Mouse (Mus musculus): ENCODE results near the gene Ess2.

The Ess2 gene

DNA sequence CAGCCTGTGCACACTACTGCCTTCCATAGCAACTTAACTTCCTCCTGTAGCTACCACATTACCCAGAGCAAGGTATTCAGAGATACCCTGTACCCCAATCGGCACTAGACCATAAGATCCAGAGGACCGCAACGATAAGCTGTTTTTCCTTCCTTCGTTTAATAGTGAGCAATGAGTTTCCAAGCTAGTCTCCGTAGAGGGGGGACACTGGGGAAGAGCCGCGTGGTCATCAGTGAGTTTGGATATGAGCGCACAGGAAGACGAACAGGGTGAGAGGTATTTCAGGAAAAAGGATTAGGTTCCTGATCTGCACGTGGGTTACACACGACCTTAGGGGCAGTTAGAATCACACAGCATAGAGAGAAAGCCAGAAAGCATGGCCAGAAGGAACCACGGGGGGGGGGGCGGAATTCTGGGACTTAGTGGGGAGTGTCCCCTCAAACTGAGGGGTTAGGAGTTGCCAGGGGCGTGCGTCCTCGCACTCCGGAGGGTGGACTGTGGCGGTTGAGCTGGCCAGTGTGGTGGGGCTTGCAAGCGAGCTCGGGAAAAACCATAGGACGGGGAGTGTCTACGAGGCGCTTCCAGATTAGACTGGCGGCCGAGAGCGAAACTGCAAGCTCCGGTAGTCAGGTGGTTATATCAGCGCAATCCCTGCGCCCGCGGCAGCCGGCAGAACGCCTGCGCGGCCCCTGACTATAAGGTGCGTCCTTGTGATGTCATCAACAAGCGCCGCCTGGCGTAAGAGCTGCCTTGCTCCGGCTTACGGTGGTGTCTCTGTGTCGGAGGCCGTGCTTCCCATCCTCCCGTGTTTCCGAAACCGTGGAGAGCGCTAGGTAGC is 10.4 kb upstream of the Ess2 start:
- peak; percentile 96 for DNase-seq

DNA sequence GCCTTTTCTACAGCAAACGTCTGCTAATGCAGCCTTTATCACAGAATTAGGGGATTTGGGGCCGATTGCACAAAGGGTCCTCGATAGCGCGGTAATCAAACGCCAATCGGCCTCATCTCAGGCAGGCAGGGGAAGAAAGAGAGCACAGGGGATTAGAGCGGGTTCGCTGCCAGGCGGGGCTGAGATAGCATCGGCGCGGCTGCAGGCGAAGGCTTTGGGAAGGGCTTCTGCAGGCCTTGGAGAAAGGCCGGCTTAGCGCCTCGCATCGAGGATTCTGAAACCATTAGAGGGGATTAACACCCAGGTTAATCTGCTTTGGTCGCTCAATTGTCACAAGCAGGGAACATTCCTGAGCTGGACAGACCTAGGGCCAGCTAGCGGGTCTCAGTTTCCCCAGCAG is 9.4 kb upstream of the Ess2 start:
- DNase-seq, result no peak

DNA sequence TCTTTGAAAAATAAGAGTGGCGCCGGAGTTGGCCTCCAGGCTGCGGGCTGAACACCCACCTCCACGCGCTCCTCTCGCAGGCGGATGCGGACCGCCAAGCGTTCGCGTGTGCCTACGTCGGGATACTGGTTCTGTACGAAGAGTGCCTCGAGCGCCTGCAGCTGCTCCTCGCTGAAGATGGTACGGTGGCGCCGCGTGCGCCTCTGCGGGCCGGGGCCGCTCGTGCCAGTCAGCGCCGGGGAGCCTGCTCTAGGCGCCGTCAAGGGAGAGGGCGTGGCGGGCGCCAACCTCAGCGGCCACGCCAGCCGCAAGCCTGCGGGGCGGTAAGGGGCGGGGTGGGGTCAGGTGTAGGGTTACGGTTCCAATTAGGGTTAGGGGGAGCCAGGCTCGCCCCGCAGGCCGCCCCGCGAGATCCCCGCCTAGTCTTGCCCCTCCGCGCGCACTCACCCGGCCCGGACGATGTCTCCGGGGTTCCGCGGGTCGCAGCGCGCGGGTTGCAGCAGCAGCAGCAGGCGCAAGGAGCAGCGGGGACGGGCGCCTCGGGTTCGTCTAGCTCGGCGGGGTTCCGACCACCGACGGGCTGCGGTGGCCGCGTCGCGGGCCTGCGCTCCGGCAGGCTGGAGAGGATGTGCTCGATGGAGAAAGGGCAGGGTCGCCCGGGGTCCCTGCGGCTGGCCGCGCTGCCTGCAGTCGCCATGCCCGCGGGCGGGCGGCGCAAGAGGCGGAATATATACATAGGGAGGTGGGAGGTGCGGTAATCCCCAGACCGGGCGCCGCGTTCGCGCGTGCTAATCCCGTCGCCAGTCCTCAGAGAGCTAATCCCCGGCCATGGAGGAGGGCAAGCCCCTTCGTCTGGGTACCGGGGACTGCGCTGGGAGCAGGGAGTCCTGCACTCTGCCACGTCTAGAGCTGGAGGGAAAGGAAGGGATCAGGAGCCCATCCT is 3.4 kb upstream of the Ess2 start, which contains the start of gene Gsc2:
Gene Gsc2 (minus strand): TSS at position 753 of the 943 bp plus-strand sequence.
- no peak for DNase-seq

- no peak for DNase-seq
Observed at GRCm38 (mm10) chr16:17898462-17898861, 12.7 kb downstream of the Ess2 start, which contains the start of the genes Dgcr2 and Tssk2. TSS of gene Dgcr2 (minus strand) at chr16:17898562. TSS of gene Tssk2 (plus strand) at chr16:17898637.

DNA sequence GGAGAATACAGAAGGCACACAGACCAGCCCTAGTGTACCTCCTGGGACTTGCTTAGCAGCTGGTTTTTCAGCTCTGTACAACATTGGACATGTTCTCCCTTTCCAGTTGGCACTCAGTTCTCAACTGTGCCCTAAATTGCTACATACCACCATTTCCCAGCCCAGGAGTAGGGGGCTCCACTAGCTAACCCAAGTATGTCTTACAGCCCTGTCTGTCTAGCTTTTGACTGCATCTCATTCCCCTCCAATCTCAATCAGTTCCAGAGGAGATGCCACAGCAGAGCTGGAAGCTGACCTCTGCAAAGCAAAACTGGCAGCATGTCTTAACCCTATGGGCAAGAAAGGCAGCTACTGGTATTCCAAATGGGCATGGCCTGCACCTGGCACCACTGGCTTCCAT is 15.1 kb downstream of the Ess2 start:
- DNase-seq, result no peak

GRCm38 (mm10) chr16:17893923-17894322 is 17.2 kb downstream of the Ess2 start, which contains the start of gene Tssk1:
TSS of gene Tssk1 (plus strand) at chr16:17894223.
- peak; percentile 38 for DNase-seq

- DNase-seq, result peak; percentile 93
Observed at GRCm38 (mm10) chr16:17892606-17893005, 18.5 kb downstream of the Ess2 start.

GRCm38 (mm10) chr16:17891567-17891959 is 19.6 kb downstream of the Ess2 start, which contains the start of gene Gm20518:
TSS of gene Gm20518 (minus strand) at chr16:17891671.
- peak; percentile 99 for DNase-seq

DNA sequence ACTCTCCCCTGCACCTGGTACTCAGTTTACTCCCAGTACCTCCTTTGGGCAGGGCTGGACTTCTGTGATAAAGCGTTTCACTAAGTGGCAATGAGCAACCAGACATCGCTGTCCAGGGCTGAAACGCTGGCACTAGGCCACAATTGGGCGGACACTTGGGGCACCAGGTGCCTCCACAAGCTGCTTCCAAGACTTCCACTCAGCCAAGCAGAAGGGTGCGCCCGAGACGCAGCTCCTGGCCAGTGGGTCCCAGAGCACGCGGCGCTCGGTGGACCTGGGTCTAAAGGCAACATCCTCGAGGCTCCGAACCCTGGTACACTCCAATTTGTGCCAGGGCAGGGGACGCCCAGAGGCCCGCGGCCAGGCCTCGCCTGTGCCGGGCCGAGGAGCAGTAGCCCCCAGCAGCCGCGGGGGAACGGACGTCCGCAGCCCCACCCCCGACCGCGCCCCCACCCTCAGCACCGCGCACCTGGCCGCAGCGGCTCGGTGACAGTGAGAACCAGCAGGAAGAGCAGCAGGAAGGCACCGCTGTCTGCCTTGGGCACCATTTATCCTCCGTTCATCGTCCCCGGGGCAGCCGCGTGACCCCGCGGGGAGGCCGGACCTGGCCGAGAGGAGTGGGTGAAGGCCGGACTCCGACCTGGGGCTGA is 20.1 kb downstream of the Ess2 start:
- peak; percentile 94 for DNase-seq

GRCm38 (mm10) chr16:17890342-17890727 is 20.8 kb downstream of the Ess2 start:
- peak; percentile 61 for DNase-seq

DNA sequence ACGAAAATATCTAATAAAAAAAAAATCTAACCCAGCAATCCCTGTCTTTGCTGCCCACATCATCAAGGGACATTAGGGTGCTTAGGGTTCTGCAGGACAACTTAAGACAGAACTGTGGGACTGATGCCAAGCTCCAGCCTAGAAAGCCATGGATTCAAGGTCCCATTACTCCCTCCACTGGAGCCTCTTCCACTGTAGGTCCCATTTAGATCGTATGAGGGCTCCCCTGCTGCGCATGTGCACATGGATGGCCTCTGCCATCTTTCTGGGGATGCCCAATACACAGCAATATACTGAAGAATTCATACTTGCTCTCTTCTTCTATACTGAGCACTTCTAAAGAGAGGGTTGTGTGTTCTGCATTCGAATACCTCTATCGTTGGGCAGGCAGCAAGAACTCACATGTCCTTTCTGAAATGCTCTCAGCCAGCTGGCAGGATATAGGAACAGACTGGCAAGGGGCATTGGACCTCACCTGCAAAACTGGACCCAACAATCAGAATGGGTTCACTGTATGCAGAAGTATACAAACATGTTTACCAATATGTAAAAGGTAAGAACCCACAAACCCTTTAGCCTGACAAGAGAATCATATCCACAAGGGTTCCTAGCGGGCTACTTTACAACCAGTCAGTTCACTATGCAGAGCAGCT is 21.3 kb downstream of the Ess2 start:
- DNase-seq, result peak; percentile 67

- DNase-seq, result no peak
Observed at GRCm38 (mm10) chr16:17884116-17884515, 27.0 kb downstream of the Ess2 start.

- DNase-seq, result no peak
Observed at GRCm38 (mm10) chr16:17882196-17882595, 29.0 kb downstream of the Ess2 start.

GRCm38 (mm10) chr16:17879571-17879970 is 31.6 kb downstream of the Ess2 start:
- DNase-seq, result no peak

GRCm38 (mm10) chr16:17876096-17876495 is 35.1 kb downstream of the Ess2 start:
- DNase-seq, result no peak

GRCm38 (mm10) chr16:17875174-17875573 is 36.0 kb downstream of the Ess2 start:
- DNase-seq, result no peak

GRCm38 (mm10) chr16:17872995-17873394 is 38.2 kb downstream of the Ess2 start:
- no peak for DNase-seq

GRCm38 (mm10) chr16:17871248-17871647 is 39.9 kb downstream of the Ess2 start:
- no peak for DNase-seq

DNA sequence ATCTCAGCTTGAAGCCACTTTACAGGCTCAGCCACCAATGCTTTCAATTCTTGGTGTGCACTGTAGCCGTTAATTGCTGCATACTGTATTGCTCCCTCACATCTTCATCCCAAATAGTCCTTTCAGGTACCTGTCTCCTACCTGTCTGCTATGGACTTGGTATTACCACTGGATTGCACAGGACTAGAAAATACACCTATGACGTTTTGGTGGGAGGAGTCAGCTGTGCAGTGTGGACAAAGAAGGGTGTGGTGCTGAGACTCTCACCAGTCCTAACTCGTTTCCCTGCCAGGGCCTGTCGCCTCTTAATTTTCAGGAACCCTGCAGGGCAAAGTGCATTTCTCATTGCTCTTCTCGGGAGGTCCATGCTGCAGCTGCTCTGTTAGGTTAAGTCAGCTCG is 45.4 kb downstream of the Ess2 start:
- DNase-seq, result no peak

GRCm38 (mm10) chr16:17865293-17865692 is 45.9 kb downstream of the Ess2 start:
- no peak for DNase-seq

- DNase-seq, result no peak
Observed at GRCm38 (mm10) chr16:17858592-17858991, 52.6 kb downstream of the Ess2 start.

DNA sequence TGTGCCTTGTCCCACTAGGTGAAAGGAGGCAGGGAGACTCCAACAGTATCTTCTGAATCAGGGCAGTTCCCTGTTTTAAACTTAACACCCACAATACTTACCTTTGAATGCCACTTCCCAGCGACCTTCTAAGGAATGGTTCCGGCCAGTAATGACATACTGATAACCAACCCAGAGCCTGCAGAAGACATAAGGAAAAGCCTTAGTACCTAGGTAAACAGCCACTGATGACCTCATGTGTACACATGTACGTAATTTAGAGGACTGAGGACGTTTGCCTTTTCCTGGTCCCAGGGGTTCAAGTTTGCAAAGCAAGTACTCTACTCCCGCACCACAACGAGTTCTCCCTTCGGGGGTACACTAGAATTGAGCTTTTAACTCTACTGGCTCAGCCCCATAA is 54.0 kb downstream of the Ess2 start:
- DNase-seq, result no peak
